Mouse (Mus musculus) liver, adult 2 months (tissue): ENCODE data around the gene Ptch1. TPM values are rescaled to one million over a fixed set of nuclear protein-coding genes. Genes with fewer than 3 reads are reported as not detected.
A peak's percentile ranks its signal among the peaks of the same experiment; 100 is the strongest.

Experiments
- DNase-seq: peaks from one replicate; pipeline ENCODE4 v3.0.0-alpha.2; 2011; ENCODE audit warnings: low read depth, low spot score; ENCODE audit errors: extremely low read depth
- H3K27ac ChIP-seq: fragments of 200-500 bp; replicated peaks from 2 replicates; pipeline ENCODE4 v1.5.1; 2012; ENCODE audit warnings: low read depth, mild to moderate bottlenecking, control low read depth, inconsistent platforms, low read length; ENCODE audit not compliant: insufficient read depth
- H3K27me3 ChIP-seq: fragments of 200-500 bp; 2 replicates; pipeline ENCODE4 v1.6.1; 2012; ENCODE audit warnings: mild to moderate bottlenecking, moderate library complexity, low read length, inconsistent platforms; ENCODE audit not compliant: control insufficient read depth, insufficient read depth
- H3K36me3 ChIP-seq: fragments of 200-500 bp; 2 replicates; pipeline ENCODE4 v1.6.1; 2012; ENCODE audit warnings: low read length, inconsistent platforms; ENCODE audit not compliant: control insufficient read depth, insufficient read depth
- H3K4me1 ChIP-seq: fragments of 200-500 bp; 2 replicates; pipeline ENCODE4 v1.6.1; 2011; ENCODE audit warnings: low read length; ENCODE audit not compliant: control insufficient read depth, insufficient read depth
- H3K4me3 ChIP-seq: fragments of 200-500 bp; 2 replicates; pipeline ENCODE4 v1.5.1; 2011; ENCODE audit warnings: low read depth, mild to moderate bottlenecking, control low read depth, low read length, moderate library complexity; ENCODE audit not compliant: insufficient read depth
- H3K79me2 ChIP-seq: fragments of 200-500 bp; 2 replicates; pipeline ENCODE4 v1.6.1; 2012; ENCODE audit warnings: inconsistent platforms, mild to moderate bottlenecking, low read length, moderate library complexity; ENCODE audit not compliant: control insufficient read depth, insufficient read depth
- H3K9ac ChIP-seq: fragments of 200-500 bp; 2 replicates; pipeline ENCODE4 v1.6.1; 2012; ENCODE audit warnings: low read depth, mild to moderate bottlenecking, control low read depth, inconsistent platforms, low read length
- CTCF ChIP-seq: fragments of 200-500 bp; IDR thresholded peaks from 2 replicates; pipeline ENCODE4 v1.5.1; 2011; ENCODE audit warnings: low read depth, low read length, control low read depth
- POLR2A ChIP-seq: fragments of 200-500 bp; IDR thresholded peaks from 2 replicates; pipeline ENCODE4 v1.6.1; 2011; ENCODE audit warnings: low read length, control low read depth; ENCODE audit not compliant: insufficient read depth; ENCODE audit errors: extremely low read depth
- WGBS: fragments of 180-500 bp; shearing (Covaris S2); methylation state at CpG from one replicate; pipeline ENCODE4 v1.1.7; 2018; 5-methylcytosine and 5-hydroxymethylcytosine counted together
- polyA plus RNA-seq: library from polyadenylated mRNA; depleted of rRNA; stranded (reverse); fragments of >200 nt; gene quantifications from 2 replicates; pipeline ENCODE4 v1.2.3, GENCODE M21; 2012
- total RNA-seq: library from RNA; depleted of rRNA; stranded (reverse); fragments of >200 nt; gene quantifications from 2 replicates; pipeline ENCODE4 v1.2.3, GENCODE M21; 2014

Gene Ptch1
- total and polyA plus RNA-seq, 2 experiments = 7.5 to 9.3 TPM

- 78% methylated on average over 5 of the region's 5 CpGs for WGBS
- H3K4me3 ChIP-seq = no peak overlapping the region
- peaks cover 15% of the 10 kb centered on the region for H3K27me3 ChIP-seq
These were observed 4.0 kb downstream of the Ptch1 start for GRCm38 (mm10) chr13:63569396-63569756.

GRCm38 (mm10) chr13:63568741-63569395 lies 4.5 kb downstream of the Ptch1 start:
- TF ChIP-seq POLR2A (no peak), CTCF (no peak)
- no peak overlapping the region for H3K27ac ChIP-seq
- peak overlapping the region; percentile 69; the same call in 1 of the 2 replicates for H3K4me3 ChIP-seq
- H3K36me3 ChIP-seq = no peaks in the 10 kb centered on the region
- no peaks in the 10 kb centered on the region for H3K79me2 ChIP-seq
- no peak for DNase-seq
- 36% methylated on average over 19 of the region's 19 CpGs for WGBS
- H3K4me1 ChIP-seq = no peaks in the 10 kb centered on the region; the same call in 1 of the 2 replicates
- H3K9ac ChIP-seq = no peak overlapping the region
- peaks cover 12% of the 10 kb centered on the region for H3K27me3 ChIP-seq

More at GRCm38 (mm10) chr13:63569396-63569756, 4.0 kb downstream of the Ptch1 start:
- no peak overlapping the region for H3K27ac ChIP-seq
- no peaks in the 10 kb centered on the region; the same call in 1 of the 2 replicates for H3K4me1 ChIP-seq
- TF ChIP-seq POLR2A (no peak), CTCF (no peak)
- H3K79me2 ChIP-seq = no peaks in the 10 kb centered on the region
- H3K36me3 ChIP-seq = no peaks in the 10 kb centered on the region
- no peak for DNase-seq
- H3K9ac ChIP-seq = no peak overlapping the region

GRCm38 (mm10) chr13:63568306-63568705 lies 5.1 kb downstream of the Ptch1 start:
- TF ChIP-seq POLR2A (no peak), CTCF (no peak)
- no peaks in the 10 kb centered on the region; the same call in 1 of the 2 replicates for H3K4me1 ChIP-seq
- H3K79me2 ChIP-seq = no peaks in the 10 kb centered on the region
- peaks cover 12% of the 10 kb centered on the region for H3K27me3 ChIP-seq
- peak overlapping the region; percentile 18 for H3K27ac ChIP-seq
- peak overlapping the region; percentile 72 for H3K9ac ChIP-seq
- peak overlapping the region; percentile 69 for H3K4me3 ChIP-seq
- under 1% methylated on average over 14 of the region's 14 CpGs for whole genome bisulfite sequencing
- DNase-seq = peak; percentile 48
- no peaks in the 10 kb centered on the region for H3K36me3 ChIP-seq

GRCm38 (mm10) chr13:63567677-63568293 lies 5.6 kb downstream of the Ptch1 start:
- Histone ChIP-seq H3K4me1 (no peaks in the 10 kb centered on the region; the same call in 1 of the 2 replicates), H3K36me3 (no peaks in the 10 kb centered on the region), H3K27me3 (peaks cover 8% of the 10 kb centered on the region), H3K9ac (peak overlapping the region; percentile 72), H3K4me3 (peak overlapping the region; percentile 69), H3K27ac (peak overlapping the region; percentile 53), H3K79me2 (no peaks in the 10 kb centered on the region)
- WGBS = under 1% methylated on average over 61 of the region's 62 CpGs
- TF ChIP-seq POLR2A (peak; percentile 49; the same call in 1 of the 2 replicates), CTCF (no peak)
- peak; percentile 85 for DNase-seq

- no peaks in the 10 kb centered on the region for H3K27me3 ChIP-seq
- H3K36me3 ChIP-seq = no peaks in the 10 kb centered on the region
- TF ChIP-seq POLR2A (0 out of 2 replicates have a peak, but pooled peaks have one; percentile 15), CTCF (no peak)
- H3K79me2 ChIP-seq = no peaks in the 10 kb centered on the region; the same call in 1 of the 2 replicates
- peak; percentile 86 for DNase-seq
- peaks cover 6% of the 10 kb centered on the region for H3K4me1 ChIP-seq
- peak overlapping the region; percentile 90 for H3K4me3 ChIP-seq
- under 1% methylated on average over 46 of the region's 46 CpGs for WGBS
- H3K9ac ChIP-seq = peak overlapping the region; percentile 94
- H3K27ac ChIP-seq = peak overlapping the region; percentile 73
These were observed 7.1 kb downstream of the Ptch1 start for GRCm38 (mm10) chr13:63566018-63567015.
